Mouse (Mus musculus) olfactory bulb, adult 2 months (tissue): Measurements from ENCODE around the gene Wdtc1.

Experiments used
- CTCF ChIP-seq: fragments of 200-500 bp; IDR thresholded peaks from 2 replicates; pipeline ENCODE4 v1.5.1; 2012; ENCODE audit warnings: low read depth, mild to moderate bottlenecking, low read length, moderate library complexity; ENCODE audit not compliant: insufficient read depth
- POLR2A ChIP-seq: fragments of 200-500 bp; IDR thresholded peaks from 2 replicates; pipeline ENCODE4 v1.6.1; 2012; ENCODE audit warnings: mild to moderate bottlenecking, low read depth, low read length, moderate library complexity; ENCODE audit not compliant: insufficient read depth

- TF ChIP-seq CTCF (no peak), POLR2A (no peak)
Observed at GRCm38 (mm10) chr4:133242710-133243109, 110.6 kb downstream of the Wdtc1 start.
